Mouse (Mus musculus) ES-Bruce4 (cell line): ENCODE results near the gene Gucy2d.

Experiments
- CTCF ChIP-seq: IDR thresholded peaks from one replicate; pipeline ENCODE4 v1.8.1; 2011; ENCODE audit warnings: low read depth, low read length
- EP300 ChIP-seq: IDR thresholded peaks from 2 replicates; pipeline ENCODE4 v1.6.1; 2011; ENCODE audit warnings: low read depth, low read length; ENCODE audit not compliant: insufficient read depth
- POLR2A ChIP-seq: IDR thresholded peaks from one replicate; pipeline ENCODE4 v1.8.1; 2011; ENCODE audit warnings: low read length; ENCODE audit not compliant: insufficient read depth

DNA sequence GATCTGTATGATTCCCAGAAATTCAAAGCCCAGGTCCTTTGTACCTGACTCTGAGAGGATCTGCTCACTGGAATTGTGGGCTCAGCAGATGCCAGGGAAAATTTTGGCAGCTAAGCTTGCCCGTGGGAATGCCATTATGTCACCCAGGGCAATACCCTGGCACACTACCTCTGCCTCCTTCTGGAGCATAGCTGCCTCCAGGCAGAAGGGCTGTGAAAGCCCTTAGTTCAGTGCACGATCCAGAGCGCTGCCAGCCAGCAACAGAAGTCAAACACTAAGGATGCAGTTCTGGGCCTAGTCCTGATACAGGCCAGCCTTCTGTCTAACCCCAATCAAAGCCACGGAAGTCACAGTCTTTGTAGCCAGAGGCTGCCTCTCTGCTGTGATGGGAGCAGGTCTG is 36.2 kb upstream of the Gucy2d start:
- TF ChIP-seq POLR2A (no peak), EP300 (no peak), CTCF (no peak)
